Mouse (Mus musculus) c-Kit-positive CD71-positive TER-119-positive erythroid progenitor cells, embryonic 14.5 days (primary cell): ENCODE measurements around the gene Iqcn.
A peak's percentile ranks its signal among the peaks of the same experiment; 100 is the strongest.

Experiments
- DNase-seq: peaks from one replicate; pipeline ENCODE4 v3.0.0-alpha.2; 2013; ENCODE audit warnings: low spot score

Iqcn gene

GRCm38 (mm10) chr8:70730956-70731355 is 27.7 kb downstream of the Iqcn start:
- no peak for DNase-seq

GRCm38 (mm10) chr8:70737705-70738104 is 34.4 kb downstream of the Iqcn start:
- no peak for DNase-seq

GRCm38 (mm10) chr8:70738211-70738610 is 35.0 kb downstream of the Iqcn start:
- DNase-seq: no peak

GRCm38 (mm10) chr8:70741661-70742060 is 38.4 kb downstream of the Iqcn start:
- DNase-seq: no peak

GRCm38 (mm10) chr8:70742176-70742575 is 38.9 kb downstream of the Iqcn start:
- DNase-seq: no peak

GRCm38 (mm10) chr8:70742981-70743655 is 39.9 kb downstream of the Iqcn start:
- no peak for DNase-seq

GRCm38 (mm10) chr8:70743656-70744590 is 40.7 kb downstream of the Iqcn start:
- DNase-seq: no peak

GRCm38 (mm10) chr8:70744806-70745205 is 41.5 kb downstream of the Iqcn start:
- DNase-seq: no peak

GRCm38 (mm10) chr8:70745691-70746220 is 42.5 kb downstream of the Iqcn start:
- no peak for DNase-seq

GRCm38 (mm10) chr8:70746676-70747075 is 43.4 kb downstream of the Iqcn start:
- no peak for DNase-seq

- DNase-seq: no peak
Observed at GRCm38 (mm10) chr8:70747211-70747890, 44.1 kb downstream of the Iqcn start.

- no peak for DNase-seq
Observed at GRCm38 (mm10) chr8:70748246-70749096, 45.2 kb downstream of the Iqcn start.

- no peak for DNase-seq
Observed at GRCm38 (mm10) chr8:70749097-70749674, 45.9 kb downstream of the Iqcn start.

GRCm38 (mm10) chr8:70750128-70750680 is 46.9 kb downstream of the Iqcn start:
- DNase-seq: no peak

- peak; percentile 78 for DNase-seq
Observed at GRCm38 (mm10) chr8:70752000-70752764, 48.9 kb downstream of the Iqcn start.

- no peak for DNase-seq
Observed at GRCm38 (mm10) chr8:70753151-70753550, 49.9 kb downstream of the Iqcn start.

GRCm38 (mm10) chr8:70754043-70754870 is 51.0 kb downstream of the Iqcn start, which contains the start of gene Rab3a:
Gene Rab3a, plus strand, starts transcription at chr8:70754679.
- peak; percentile 96 for DNase-seq

- DNase-seq: no peak
Observed at GRCm38 (mm10) chr8:70754871-70755660, 51.8 kb downstream of the Iqcn start.
